Mouse (Mus musculus): ENCODE measurements at regions not wholly inside any gene's neighbourhood (a gene's known extent, or its start where the extent isn't known, plus 50 kb on each side); places are given as distances from the start of the nearest gene placed in this dataset.

DNA sequence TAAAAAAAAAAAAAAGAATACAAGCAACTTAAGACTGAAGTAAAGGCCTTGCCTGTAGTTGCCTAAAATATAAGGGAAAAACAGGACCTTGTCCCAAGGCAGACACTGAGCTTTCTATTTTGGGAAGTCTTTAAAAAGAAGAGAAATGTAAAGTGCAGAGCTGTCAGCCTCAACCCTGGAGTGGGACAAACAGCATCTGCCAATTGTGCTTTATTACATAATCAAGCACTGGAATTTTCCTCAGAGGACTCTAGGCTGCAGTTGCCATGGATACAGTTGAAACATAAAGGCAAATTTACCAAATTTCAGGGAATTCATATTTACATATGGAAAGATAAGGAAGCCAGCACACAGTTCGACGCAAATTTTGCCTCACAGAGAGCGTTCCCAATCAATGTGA is 406.7 kb downstream of the Gm597 start:
- POLR2A ChIA-PET = no interaction called here

DNA sequence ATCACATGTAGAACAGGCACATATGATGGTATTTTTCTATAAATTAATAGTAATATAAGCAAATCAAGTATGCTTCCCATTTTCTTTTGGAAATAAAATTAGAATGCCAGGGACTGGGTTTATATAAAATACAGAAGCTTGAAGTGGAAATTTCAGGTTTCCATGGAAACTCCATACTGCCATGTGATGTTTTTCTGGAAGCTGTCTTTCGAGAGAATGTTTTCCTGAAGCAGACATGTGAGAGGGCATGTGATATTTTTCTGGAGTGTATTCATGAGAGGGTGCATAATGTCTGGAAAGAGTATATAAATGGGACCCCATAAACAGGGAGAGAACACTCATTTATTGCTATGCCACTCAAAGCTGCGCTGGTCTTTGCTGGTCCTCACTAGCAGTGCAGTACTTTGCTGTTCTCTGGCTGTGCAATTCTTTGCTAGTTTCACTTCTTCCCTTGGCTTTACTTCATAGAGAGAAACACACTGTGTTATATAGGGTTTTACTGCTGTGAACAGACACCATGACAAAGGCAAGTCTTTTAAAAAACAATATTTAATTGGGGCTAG is 430.6 kb downstream of the Gm597 start:
- POLR2A ChIA-PET = no interaction called here
- CTCF ChIA-PET = no interaction called here

More for the DNA sequence above, 406.7 kb downstream of the Gm597 start:
- CTCF ChIA-PET = no interaction called here

DNA sequence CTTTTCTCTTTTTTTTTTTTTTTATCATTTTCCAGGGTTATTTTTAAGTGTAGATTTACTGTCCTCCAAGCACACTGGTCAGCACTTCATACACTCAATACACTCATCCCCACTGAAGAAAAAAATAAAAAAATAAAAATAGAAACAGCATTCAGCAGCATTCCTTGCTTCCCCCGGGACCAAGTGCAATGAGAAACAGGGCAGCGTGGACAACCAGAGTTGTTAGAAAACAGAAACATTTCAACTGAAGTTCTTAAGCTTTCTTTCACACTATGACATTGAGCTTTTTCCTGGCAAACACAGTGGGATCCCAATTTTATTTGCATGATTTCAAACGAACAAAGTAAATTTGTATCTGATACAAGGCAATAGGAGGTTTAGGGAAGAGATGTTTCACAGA is 431.5 kb downstream of the Gm597 start:
- ChIA-PET POLR2A (no interaction called here), CTCF (no interaction called here)

DNA sequence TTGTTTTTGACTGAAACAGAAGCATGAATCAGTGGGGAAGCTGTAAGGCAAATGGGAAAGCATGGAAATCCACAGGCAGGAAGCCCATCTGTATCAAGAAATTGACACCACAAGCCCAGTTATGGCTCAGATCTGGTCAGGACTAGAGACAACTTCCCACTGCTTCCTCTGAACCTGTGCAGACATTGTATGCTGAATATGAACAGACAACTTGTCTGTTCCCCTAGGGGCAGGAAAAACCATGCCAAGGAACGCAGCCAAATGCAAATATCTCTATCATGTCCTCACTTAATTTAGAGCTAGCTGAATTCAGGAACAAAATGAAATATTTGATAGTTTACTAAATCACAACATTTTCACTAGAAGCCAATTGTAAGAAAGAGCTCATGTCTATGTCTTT is 440.0 kb downstream of the Gm597 start:
- ChIA-PET CTCF (no interaction called here), POLR2A (interaction anchor here in 1 of 4 experiments (0.5 kb wide), 1 partner anchor 28 kb away, joined by 3 read pairs; no protein-coding TSS in a partner anchor)

DNA sequence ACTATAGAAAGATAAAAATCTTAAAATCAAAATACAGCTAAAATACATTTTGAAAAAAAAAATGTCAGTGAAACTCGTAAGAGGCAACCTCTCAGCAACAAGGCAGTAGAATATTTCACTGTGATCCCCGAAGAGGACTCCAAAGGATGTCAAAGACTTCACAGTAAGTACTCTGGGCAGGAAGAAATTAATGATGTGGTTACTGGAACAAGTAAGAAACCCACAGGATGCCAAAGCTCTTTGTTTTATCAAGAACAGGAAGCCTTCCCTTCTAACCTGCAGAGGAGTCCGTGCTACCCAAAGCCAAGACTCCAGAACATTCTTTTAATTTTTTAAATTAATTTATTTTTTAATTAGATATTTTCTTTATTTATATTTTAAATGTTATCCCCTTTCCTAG is 445.7 kb downstream of the Gm597 start:
- POLR2A ChIA-PET = no interaction called here
- CTCF ChIA-PET = no interaction called here

DNA sequence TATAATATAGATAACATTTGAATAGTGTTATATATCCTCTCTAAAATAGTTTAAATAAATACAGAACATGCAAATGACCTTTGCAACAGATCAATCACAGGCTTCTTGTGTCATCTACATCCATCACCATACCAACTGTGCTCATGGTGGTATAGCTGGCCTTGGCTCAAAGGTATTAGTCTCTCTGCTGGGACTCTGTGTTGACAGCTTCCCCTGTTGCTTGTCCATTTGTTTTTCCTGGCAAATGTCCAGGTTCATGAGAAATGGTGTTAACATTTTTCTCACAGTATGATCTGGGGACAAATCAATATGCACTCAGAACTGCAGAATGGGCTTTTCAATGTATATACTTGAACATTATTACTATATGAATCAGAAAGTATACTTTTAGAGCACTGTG is 448.0 kb downstream of the Gm597 start:
- POLR2A ChIA-PET = no interaction called here

DNA sequence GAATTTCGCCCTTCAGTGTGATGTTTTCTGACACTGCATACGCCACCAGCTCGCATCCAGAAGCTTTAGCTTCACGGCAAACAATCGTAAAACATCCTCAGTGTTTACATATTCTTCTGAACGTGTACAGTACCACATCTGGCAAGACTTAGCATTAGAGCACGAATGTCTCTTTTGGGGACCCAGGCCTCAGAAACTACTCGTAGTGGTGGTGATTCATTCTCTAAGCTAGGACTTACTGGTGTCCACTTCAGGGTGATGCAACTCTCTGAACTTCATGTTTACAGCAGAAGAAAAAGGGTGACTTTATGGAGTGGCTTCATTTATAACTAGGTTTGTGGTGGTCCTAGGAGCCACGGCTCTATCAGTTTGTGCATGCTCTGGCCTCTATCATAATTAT is 451.1 kb downstream of the Gm597 start:
- POLR2A ChIA-PET = no interaction called here

More for the DNA sequence above, 448.0 kb downstream of the Gm597 start:
- CTCF ChIA-PET = no interaction called here

DNA sequence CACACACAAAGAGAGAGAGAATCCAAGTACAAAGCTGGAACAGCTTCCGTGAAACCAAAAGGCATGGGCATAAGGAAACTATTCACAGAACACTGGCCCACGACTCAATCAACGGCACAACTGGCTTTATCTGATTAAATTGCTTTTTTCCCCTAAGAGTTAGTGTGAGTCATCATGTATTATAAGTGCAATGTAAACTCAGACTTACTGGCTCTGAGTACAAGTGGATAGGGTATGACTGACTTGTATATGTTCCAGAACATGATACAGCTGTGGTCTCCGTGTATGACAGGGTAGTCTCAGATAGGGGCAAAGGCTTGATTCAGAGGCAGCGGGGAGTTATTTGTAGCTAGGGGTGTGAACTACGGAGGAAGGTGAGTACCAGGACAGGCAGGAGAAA is 451.5 kb downstream of the Gm597 start:
- POLR2A ChIA-PET = no interaction called here
- CTCF ChIA-PET = no interaction called here

More for the DNA sequence above, 451.1 kb downstream of the Gm597 start:
- CTCF ChIA-PET = no interaction called here

DNA sequence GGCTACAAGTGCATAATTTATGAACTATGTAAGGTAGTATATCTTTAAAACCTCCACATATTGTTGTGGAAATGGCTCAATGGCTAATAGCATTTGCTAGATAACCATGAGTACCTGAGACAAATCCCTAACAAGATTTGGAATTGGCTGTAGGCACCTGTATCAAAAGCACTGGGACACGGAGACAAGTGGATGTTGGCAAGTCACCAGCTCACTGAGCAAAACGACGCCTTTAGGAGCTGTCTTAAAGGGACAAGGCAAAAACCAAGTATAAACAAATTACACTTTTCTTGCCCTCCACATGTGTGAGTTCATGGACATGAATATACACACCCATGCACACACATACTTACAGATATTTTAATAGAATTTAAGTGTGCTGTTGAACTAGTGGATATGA is 455.9 kb downstream of the Gm597 start:
- CTCF ChIA-PET = no interaction called here
- POLR2A ChIA-PET = no interaction called here

Data from embryonic stem cell, embryonic (primary cell).